Mouse (Mus musculus): Measurements from ENCODE around the gene Krt76. TPM values are rescaled to one million over a fixed set of nuclear protein-coding genes. Genes with fewer than 3 reads are reported as not detected.

Krt76 gene
- total RNA-seq, 2 experiments from 2014 or later = not detected

DNA sequence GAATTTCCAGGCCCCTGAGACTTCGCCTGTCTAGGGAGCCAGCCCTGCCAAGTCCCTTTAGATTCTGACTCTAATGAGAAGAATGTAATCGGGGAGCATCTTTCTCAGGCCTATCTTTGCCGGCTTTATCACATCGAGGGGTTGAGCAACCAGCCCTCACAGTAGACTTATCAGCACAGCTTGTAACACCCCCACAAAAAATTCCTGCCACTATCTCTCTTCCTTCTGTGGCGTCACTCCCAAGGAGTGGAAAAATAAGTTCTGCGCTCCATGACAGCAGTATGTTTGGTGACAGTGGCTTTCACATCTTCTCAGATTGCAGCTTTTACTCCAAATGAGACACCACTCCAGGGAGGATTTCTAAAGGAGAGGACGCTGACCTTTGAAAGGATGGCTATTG lies 26.0 kb downstream of the Krt76 start:
- no peak for ATAC-seq (replicated peaks; ENCODE audit: low FRiP score, poor library complexity, severe bottlenecking)

DNA sequence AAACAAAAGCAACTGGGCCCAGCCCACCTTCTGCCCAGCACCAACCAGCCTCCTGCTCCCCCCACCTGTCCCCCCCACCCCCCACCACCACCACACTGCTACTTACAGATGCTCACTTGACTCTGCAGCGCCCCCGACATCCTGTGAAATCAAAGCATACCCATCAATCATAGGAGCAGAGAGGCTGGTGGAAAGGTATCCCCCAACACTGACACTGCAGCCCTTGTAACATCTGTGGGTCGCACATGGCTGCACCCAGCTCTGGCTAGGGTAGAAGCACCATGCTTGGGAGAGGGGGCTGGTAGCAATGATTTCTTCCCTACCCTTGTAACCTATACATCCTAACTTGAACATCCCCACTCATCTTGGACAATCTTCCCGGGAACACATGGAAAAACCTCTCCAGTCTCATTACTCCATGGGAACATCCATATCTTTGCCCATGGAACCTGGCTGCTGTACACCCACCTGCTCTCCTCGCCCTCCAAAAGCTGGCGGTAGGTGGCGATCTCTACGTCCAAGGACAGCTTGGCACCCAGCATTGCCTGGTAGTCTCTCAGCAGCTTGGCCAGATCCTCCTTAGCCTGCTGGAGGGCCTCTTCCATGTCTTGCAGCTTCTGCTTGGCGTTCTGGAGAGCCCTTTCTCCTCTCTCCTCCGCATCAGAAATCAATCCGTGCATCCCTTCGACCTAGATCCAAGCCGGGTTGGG lies 32.1 kb downstream of the Krt76 start:
- ATAC-seq (replicated peaks; ENCODE audit: low FRiP score, poor library complexity, severe bottlenecking) = no peak

DNA sequence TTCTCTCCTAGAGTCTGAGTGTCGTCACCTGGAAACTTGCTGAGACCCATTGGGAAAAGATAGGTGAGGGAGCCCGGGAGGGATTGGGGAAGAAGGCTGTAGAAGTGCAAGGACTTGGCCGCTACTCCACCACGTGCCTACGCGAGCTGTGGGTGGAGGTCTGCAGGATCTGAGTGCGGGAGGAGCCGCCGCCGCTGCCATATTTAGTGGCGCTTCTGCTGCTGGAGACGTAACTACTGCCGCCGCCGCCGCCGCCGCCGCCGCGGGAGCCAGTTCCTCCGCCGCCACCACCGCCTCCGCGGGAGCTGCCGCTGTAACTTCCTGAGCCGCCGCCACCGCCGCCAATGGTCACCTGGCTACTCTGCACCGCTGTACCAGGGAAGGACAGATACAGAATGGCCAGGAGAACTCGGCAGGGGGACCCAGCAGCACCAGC lies 33.0 kb downstream of the Krt76 start:
- ATAC-seq (replicated peaks; ENCODE audit: low FRiP score, poor library complexity, severe bottlenecking) = no peak

DNA sequence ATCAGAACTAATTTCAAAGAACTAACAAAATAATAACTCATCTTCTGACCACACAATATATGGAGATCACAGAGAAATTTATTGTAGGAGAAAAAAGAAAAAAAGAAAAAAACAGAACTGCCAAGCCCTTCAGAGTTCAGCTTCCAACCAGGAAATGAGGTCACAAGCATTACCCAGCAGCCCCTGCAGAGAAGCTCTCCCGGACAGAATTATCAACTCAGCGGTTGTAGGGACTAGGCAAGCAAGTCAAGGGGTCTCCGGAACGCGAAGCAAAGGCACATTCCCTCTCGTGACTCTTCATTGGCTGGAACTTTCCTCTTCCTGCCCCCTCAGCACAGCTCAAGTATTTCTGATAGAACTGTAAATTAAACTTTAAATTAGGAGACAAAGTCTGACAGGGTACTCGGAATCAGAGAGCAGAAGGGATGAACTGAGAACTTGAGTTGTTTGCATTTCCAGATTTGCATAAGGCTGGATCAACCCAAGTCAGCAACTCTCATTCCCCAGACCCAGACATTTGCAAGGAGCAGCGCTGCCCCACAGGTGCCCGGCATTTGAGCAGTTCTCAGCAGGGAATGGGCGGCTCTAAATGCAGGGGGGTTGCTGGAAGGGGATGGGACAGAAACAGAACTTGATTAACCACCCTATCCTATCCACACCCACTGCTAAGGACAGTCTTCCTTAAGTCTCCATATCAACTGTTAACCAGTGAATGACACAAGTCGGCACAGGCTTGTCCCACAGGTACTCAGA lies 33.9 kb downstream of the Krt76 start:
- no peak for ATAC-seq (replicated peaks; ENCODE audit: low FRiP score, poor library complexity, severe bottlenecking)

DNA sequence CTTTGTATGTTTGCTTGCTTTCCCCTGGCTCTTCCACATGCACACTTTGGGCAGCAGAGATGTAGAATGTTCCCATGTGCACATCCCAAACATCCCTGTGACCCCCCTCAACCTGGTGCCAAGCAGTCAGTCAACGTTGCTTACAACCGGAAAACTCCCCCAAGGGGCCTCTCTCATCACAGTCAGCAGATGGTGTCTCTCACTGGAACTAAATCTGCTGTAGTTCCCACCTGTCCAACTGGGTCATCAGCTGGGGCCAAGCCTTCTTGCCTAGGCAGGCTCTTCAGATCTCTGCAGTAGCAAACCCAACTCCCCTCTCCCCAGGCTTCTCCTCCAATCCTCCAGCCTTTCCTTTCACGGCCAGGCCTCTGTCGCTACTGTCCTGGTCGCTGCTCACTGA lies 36.0 kb downstream of the Krt76 start:
- no peak for ATAC-seq (replicated peaks; ENCODE audit: low FRiP score, poor library complexity, severe bottlenecking)

DNA sequence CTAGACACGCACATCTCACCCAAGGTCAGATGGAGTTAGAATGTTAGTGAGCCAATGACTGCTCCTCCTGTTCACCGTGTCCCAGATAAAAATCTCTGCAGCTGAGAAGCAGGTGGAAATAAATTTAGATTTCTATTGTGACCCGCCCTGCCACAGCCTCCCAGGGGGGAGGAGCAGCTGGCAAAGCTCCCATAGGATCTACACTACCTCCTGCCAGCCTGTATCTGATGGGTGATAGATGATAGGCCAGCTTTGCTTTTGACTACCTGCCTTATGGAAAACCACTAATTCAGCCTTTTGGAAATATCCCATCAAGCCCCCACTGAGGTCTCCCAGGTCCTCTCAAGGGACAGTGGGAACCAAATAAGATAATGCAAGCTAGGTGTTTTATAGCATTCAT lies 37.0 kb downstream of the Krt76 start:
- no peak for ATAC-seq (replicated peaks; ENCODE audit: low FRiP score, poor library complexity, severe bottlenecking)

DNA sequence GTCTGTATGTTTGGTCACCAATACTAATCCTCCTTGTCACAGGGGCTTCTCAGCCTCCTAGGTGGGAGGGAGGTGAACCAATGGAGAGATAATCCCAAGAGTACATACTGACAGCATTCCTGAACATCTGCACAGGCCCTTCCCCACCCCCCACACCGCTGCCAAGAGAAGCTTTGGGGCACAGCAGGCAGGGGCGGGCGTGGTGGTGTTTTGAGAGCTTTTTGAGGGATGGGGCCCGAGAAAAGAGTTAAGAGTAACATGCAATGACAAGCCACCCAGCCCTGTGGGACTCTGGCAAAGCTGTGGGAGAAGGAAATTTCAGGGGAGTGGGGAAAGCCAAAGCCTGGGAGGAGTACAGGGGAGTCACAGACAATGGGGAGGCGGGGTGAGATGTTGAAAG lies 38.4 kb downstream of the Krt76 start:
- no peak for ATAC-seq (replicated peaks; ENCODE audit: low FRiP score, poor library complexity, severe bottlenecking)

DNA sequence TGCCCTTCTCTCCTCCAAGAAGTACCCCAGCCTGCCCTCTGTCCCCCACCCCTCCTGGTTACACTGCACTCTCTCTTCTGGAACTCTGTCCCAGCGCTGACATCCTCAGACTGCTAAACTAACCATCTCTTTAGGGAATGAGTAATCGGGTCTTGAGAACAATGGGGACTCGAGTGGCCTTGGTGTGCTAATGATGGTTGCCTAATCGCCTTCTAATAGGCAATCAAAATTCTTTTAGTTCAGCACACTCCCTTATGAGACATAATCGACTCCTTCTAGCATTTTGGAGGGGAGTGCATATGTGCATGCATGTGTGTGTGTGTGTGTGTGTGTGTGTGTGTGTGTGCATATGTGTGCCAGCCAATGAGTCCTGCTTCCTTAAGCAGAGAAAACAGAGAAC lies 40.1 kb downstream of the Krt76 start:
- no peak for ATAC-seq (replicated peaks; ENCODE audit: low FRiP score, poor library complexity, severe bottlenecking)

DNA sequence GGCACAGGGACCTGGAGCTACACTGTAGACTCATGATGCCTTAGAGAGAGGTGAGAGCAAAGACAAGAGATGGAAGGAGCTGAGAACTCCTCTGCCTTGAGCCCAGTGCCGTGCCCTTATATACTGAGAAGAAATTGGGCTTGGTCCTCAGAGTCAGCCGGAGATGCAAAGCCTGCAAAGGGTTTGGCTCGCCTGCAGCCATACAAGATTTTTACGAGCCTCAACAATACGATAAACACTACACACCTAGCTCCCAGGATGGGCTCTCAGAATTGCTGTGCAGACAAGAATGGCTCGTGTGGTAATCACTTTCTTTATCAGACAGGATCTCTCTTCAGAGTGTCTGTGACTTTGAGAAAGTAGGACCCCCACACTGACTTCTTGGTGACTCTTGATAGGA lies 42.0 kb downstream of the Krt76 start, which contains the start of gene Krt1:
TSS of gene Krt1 (minus strand) at position 101 of the 400 bp plus-strand sequence.
- ATAC-seq (replicated peaks; ENCODE audit: low FRiP score, poor library complexity, severe bottlenecking) = no peak

DNA sequence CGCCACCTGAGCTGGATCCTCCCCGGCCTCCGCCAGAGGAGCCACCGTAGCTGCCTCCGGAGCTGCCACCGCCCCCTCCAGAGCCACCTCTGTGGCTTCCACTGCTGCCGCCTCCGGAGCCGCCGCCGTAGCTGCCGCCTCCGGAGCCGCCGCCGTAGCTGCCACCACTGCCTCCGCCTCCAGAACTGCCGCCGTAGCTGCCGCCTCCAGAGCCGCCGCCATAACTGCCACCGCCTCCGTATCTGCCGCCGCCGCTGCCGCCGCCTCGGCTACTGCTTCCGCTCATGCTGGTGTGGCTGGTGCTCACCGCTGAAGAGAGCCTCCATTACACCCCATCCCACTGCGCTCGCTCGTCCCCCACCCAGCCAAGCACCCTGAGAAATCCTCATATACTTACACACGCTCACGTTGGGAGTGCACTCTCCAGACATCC lies 46.7 kb downstream of the Krt76 start:
- ATAC-seq (replicated peaks; ENCODE audit: low FRiP score, poor library complexity, severe bottlenecking) = no peak

DNA sequence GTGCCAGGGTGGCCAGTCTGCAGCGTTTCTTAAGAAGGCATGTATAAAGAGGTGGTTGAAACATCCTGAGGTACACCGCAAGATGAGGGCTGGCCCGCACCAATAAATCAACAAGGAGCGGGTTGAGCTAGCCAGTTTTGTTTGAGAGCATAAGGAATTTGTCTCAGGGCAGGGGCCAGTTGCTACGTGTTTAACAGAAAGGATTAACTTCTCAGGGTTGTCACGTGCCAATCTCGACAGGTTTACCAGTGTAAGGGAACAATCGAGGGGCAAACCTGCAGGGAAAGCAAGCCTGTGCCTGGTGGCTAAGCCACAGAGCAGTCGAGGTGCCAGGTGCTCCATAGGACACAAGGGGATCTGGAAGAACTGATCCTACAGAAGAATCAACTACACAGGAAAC lies 49.5 kb downstream of the Krt76 start:
- no peak for ATAC-seq (replicated peaks; ENCODE audit: low FRiP score, poor library complexity, severe bottlenecking)

DNA sequence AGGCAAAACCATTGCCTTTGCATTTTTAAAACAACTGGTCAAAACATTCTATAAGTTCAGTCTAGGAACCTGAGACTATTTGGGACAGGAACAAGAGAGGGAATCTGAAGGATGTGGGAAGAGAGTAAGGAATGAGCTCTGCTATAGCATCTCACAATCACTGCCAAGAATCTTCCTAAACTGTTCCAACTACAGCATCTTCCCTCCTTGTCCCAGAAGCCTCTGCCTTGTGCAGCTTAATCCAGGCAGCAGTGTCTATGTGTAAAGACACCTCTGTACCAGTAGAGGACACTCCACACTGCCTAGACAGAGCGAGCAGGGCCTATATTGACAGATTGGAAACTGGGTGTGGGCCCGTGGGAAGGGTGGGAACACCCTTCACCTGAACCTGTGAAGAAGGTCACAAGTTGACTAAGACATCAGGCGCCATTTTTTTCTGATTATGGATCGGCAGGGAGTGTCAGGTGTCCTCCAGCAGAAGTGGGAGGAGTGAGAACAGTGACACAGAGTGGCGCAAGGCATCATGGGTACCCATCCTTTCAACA lies 57.9 kb downstream of the Krt76 start:
- no peak for ATAC-seq (replicated peaks; ENCODE audit: low FRiP score, poor library complexity, severe bottlenecking)

Other genes starting within 250 kb of the Krt76 start
- gene Gm5478, start 245.5 kb downstream of the Krt76 start, total RNA-seq (2015; ENCODE audit: low replicate concordance) = not detected in 2 replicates
- not detected in 2 replicates for gene Gm5478, start 245.5 kb downstream of the Krt76 start, total RNA-seq (2017; ENCODE audit: low replicate concordance)
- gene Krt6b, start 212.6 kb downstream of the Krt76 start, total RNA-seq (2015; ENCODE audit: low replicate concordance) = not detected in 2 replicates
- not detected in 2 replicates for gene Krt6b, start 212.6 kb downstream of the Krt76 start, total RNA-seq (2017; ENCODE audit: low replicate concordance)
- gene Krt6a, start 198.6 kb downstream of the Krt76 start, total RNA-seq (2015; ENCODE audit: low replicate concordance) = not detected in 2 replicates
- not detected in 2 replicates for gene Krt6a, start 198.6 kb downstream of the Krt76 start, total RNA-seq (2017; ENCODE audit: low replicate concordance)
- not detected in 2 replicates for gene Krt5, start 180.0 kb downstream of the Krt76 start, total RNA-seq (2015; ENCODE audit: low replicate concordance)
- gene Krt5, start 180.0 kb downstream of the Krt76 start, total RNA-seq (2017; ENCODE audit: low replicate concordance) = not detected in 2 replicates
- gene Krt71, start 149.8 kb downstream of the Krt76 start, total RNA-seq (2015; ENCODE audit: low replicate concordance) = not detected in 2 replicates
- gene Krt71, start 149.8 kb downstream of the Krt76 start, total RNA-seq (2017; ENCODE audit: low replicate concordance) = not detected in 2 replicates
- not detected in 2 replicates for gene Krt72, start 106.5 kb downstream of the Krt76 start, total RNA-seq (2015; ENCODE audit: low replicate concordance)
- not detected in 2 replicates for gene Krt72, start 106.5 kb downstream of the Krt76 start, total RNA-seq (2017; ENCODE audit: low replicate concordance)
- not detected in 2 replicates for gene Krt73, start 90.6 kb downstream of the Krt76 start, total RNA-seq (2015; ENCODE audit: low replicate concordance)
- not detected in 2 replicates for gene Krt73, start 90.6 kb downstream of the Krt76 start, total RNA-seq (2017; ENCODE audit: low replicate concordance)
- gene Krt2, start 74.8 kb downstream of the Krt76 start, total RNA-seq (2015; ENCODE audit: low replicate concordance) = not detected in 2 replicates
- not detected in 2 replicates for gene Krt2, start 74.8 kb downstream of the Krt76 start, total RNA-seq (2017; ENCODE audit: low replicate concordance)
- gene Krt1, start 42.1 kb downstream of the Krt76 start, total RNA-seq (2015; ENCODE audit: low replicate concordance) = not detected in 2 replicates
- not detected in 2 replicates for gene Krt1, start 42.1 kb downstream of the Krt76 start, total RNA-seq (2017; ENCODE audit: low replicate concordance)
- gene Krt77, start 23.2 kb downstream of the Krt76 start, total RNA-seq (2015; ENCODE audit: low replicate concordance) = not detected in 2 replicates
- not detected in 2 replicates for gene Krt77, start 23.2 kb downstream of the Krt76 start, total RNA-seq (2017; ENCODE audit: low replicate concordance)
- not detected in 2 replicates for gene Krt4, start 31.8 kb upstream of the Krt76 start, total RNA-seq (2015; ENCODE audit: low replicate concordance)
- gene Krt4, start 31.8 kb upstream of the Krt76 start, total RNA-seq (2017; ENCODE audit: low replicate concordance) = not detected in 2 replicates
- gene Krt79, start 47.4 kb upstream of the Krt76 start, total RNA-seq (2015; ENCODE audit: low replicate concordance) = not detected in 2 replicates
- gene Krt79, start 47.4 kb upstream of the Krt76 start, total RNA-seq (2017; ENCODE audit: low replicate concordance) = not detected in 2 replicates
- gene Krt78, start 61.4 kb upstream of the Krt76 start, total RNA-seq (2015; ENCODE audit: low replicate concordance) = not detected in 2 replicates
- gene Krt78, start 61.4 kb upstream of the Krt76 start, total RNA-seq (2017; ENCODE audit: low replicate concordance) = not detected in 2 replicates
- not detected in 2 replicates for gene Krt8, start 111.6 kb upstream of the Krt76 start, total RNA-seq (2015; ENCODE audit: low replicate concordance)
- not detected in 2 replicates for gene Krt8, start 111.6 kb upstream of the Krt76 start, total RNA-seq (2017; ENCODE audit: low replicate concordance)
- gene Krt18, start 135.3 kb upstream of the Krt76 start, total RNA-seq (2015; ENCODE audit: low replicate concordance) = 1.7 TPM in 1 of 2 replicates, not detected in the other
- 0.26 TPM in 1 of 2 replicates, not detected in the other for gene Krt18, start 135.3 kb upstream of the Krt76 start, total RNA-seq (2017; ENCODE audit: low replicate concordance)
- 34.2 and 49.9 TPM in 2 replicates for gene Eif4b, start 180.9 kb upstream of the Krt76 start, total RNA-seq (2015; ENCODE audit: low replicate concordance)
- gene Eif4b, start 180.9 kb upstream of the Krt76 start, total RNA-seq (2017; ENCODE audit: low replicate concordance) = 89.8 and 92.8 TPM in 2 replicates
- gene Tns2, start 207.5 kb upstream of the Krt76 start, total RNA-seq (2015; ENCODE audit: low replicate concordance) = 0.36 TPM in 1 of 2 replicates, not detected in the other
- not detected in 2 replicates for gene Tns2, start 207.5 kb upstream of the Krt76 start, total RNA-seq (2017; ENCODE audit: low replicate concordance)
- 2.5 and 5.4 TPM in 2 replicates for gene Spryd3, start 243.3 kb upstream of the Krt76 start, total RNA-seq (2015; ENCODE audit: low replicate concordance)
- gene Spryd3, start 243.3 kb upstream of the Krt76 start, total RNA-seq (2017; ENCODE audit: low replicate concordance) = 2.3 and 16.0 TPM in 2 replicates

Data from erythroid progenitor cell, adult 5-6 weeks (primary cell).